Mouse (Mus musculus): ENCODE measurements at regions not wholly inside any gene's neighbourhood (a gene's known extent, or its start where the extent isn't known, plus 50 kb on each side); places are given as distances from the start of the nearest gene placed in this dataset.

DNA sequence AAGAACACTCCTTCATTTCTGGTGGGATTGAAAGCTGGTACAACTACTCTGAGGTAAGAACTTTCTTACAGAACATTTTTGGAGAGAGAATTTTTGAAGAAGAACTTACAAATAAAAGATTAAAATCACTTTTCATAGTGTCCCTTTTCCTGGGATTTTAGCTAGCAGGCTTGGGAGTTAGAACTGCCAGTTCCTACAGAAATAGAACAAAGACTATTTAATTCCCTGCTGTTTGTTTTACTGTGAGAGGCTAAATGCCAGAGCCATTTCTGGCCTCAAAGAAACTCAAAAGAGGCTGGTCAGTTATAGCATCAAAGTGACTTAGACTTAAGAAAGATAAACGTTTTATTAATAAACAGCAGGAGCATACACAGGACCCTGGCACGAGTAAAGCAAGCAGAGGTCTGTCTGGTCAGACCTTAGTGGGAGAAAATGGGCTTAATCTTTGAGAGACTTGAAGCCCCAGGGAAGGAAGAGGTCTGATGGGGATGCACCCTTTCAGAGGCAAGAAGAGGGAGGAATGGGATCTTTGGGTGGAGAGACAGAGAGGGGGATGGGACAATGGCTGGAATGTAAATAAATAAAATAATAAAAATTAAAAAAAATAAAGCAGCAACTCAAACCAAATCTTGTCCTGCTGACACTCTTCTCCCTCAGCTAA, 532.1 kb downstream of the Cylc2 start:
- DNase-seq (ENCODE audit: low read depth, low spot score) = peak; percentile 38

DNA sequence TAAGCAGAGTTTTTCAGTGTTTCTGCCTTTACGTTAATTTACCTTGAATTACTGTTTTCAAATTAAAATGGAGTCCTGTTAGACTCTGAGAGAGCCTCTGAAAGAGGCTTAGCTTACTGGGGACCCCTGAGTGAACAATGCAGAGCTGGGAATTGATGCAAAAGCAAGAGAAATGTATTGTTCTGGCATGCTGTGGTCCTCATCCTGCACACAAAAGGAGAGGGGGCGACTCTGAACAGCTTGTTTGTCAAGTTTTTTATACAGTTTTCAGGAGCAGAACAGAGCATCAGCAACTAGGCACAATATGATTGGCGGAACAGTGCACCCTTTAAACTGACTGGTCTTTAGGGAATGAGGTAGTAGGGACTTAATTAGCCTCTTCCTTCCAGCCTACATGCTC, 532.7 kb downstream of the Cylc2 start:
- no peak for DNase-seq (ENCODE audit: low read depth, low spot score)

All from telencephalon, adult 2 months (tissue).